Mouse (Mus musculus): ENCODE results near the gene Sbno2.

GRCm38 (mm10) chr10:80081075-80081474, 24.3 kb downstream of the Sbno2 start:
- TF ChIP-seq CTCF (IDR thresholded peaks at IDR 0.05; ENCODE audit: borderline replicate concordance, insufficient read depth, low read depth, low read length) (no peak), POLR2A (IDR thresholded peaks at IDR 0.05; ENCODE audit: borderline replicate concordance, insufficient read depth, low read length) (no peak)
